26 mouse cellular contexts compared by ENCODE assay signal in the genomic region with DNA sequence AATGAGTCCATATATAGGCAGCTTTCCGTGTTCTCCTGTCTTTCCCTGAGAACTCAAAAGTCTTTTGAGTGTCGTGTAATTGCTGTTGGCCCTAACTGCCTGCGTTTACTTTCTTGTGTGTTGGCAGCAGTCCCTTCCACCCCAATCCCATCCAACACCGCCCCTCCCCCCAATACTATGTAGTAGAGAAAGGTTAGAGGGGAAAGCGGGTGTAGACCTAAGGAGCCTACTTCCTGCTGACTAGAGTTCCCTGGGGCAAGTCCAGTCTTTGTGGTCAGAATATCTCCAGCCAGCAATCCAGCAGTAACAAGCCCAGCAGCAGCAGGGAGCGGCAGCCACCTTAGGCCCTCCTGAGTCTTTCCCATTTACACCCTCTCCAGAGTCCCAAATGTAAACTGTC. TPM values are rescaled to one million over a fixed set of nuclear protein-coding genes. Genes with fewer than 3 reads are reported as not detected.
DNase-seq lines count a peak whose midpoint lies in the region; ATAC-seq and TF ChIP-seq lines count a peak whose summit lies in the region.
"Had no signal": no experiment of that assay in that cellular context is flagged by ENCODE, and none has a peak within 500 bp of the region (broad histone marks: within the 10 kb centered on the region; RNA-seq: fewer than 3 reads in every experiment).

No protein-coding gene starts in this region.

- no peaks in the 10 kb centered on the region for H3K9me3 ChIP-seq in lung, embryonic 14.5 days (ENCODE audit: low read depth, low read length)
- H3K9me3 ChIP-seq: embryonic facial prominence, embryonic 13.5 days; forebrain, embryonic 12.5 days; kidney, embryonic 15.5 days; neural tube, embryonic 12.5 days had no signal

- H3K4me3 ChIP-seq in kidney, adult 2 months (ENCODE audit: insufficient read depth, low read depth, low read length), result no peak overlapping the region
- no peak overlapping the region for H3K4me3 ChIP-seq in lung, embryonic 14.5 days (ENCODE audit: low read depth, low read length)
- H3K4me3 ChIP-seq: embryonic facial prominence, embryonic 13.5 days; forebrain, embryonic 12.5 days; kidney, embryonic 15.5 days; neural tube, embryonic 12.5 days had no signal

- H3K27me3 ChIP-seq in kidney, adult 2 months (replicated peaks; ENCODE audit: control insufficient read depth, insufficient read depth, low read length), result no peaks in the 10 kb centered on the region
- no peaks in the 10 kb centered on the region for H3K27me3 ChIP-seq in lung, embryonic 14.5 days (ENCODE audit: insufficient read depth, low read length)
- H3K27me3 ChIP-seq: embryonic facial prominence, embryonic 13.5 days; forebrain, embryonic 12.5 days; kidney, embryonic 15.5 days; neural tube, embryonic 12.5 days had no signal

- TF ChIP-seq CTCF in kidney, adult 2 months (conservative IDR thresholded peaks at IDR 0.05; ENCODE audit: insufficient read depth, insufficient read length, low read depth, low read length), result no peak
- TF ChIP-seq CTCF in lung, embryonic 14.5 days (IDR thresholded peaks at IDR 0.05; ENCODE audit: low read depth), result no peak

- peaks cover 5% of the 10 kb centered on the region for H3K36me3 ChIP-seq in kidney, adult 2 months (ENCODE audit: control insufficient read depth, insufficient read depth, low read length)
- peaks cover 50% of the 10 kb centered on the region for H3K36me3 ChIP-seq in lung, embryonic 14.5 days (ENCODE audit: insufficient read depth)

- DNase-seq in kidney, adult 2 months, result peak; percentile 33
- DNase-seq in kidney, postnatal 4 days, result no peak
- DNase-seq in Muller cell, postnatal 12 days (ENCODE audit: inconsistent ontology term), result peak; percentile 66
- DNase-seq in lung, embryonic 14.5 days, result peak; percentile 11
- DNase-seq in lung, postnatal 25 days (ENCODE audit: low spot score), result peak; percentile 43
- no peak for DNase-seq in spleen, postnatal 14 days (ENCODE audit: low spot score in 2 of 2)
- DNase-seq in heart, postnatal 36 days, result no peak
- no peak for DNase-seq in layer of hippocampus, adult 8-10 months (ENCODE audit: low spot score in 2 of 2)
- DNase-seq: adrenal gland, adult 2 months; adrenal gland, postnatal 36 days; cerebellum, adult 18-20 months; cerebellum, postnatal 10 days; gastrocnemius, postnatal 14 days; heart, postnatal 14 days; kidney, postnatal 36 days; layer of hippocampus, adult 9-11 months; liver; right cerebral cortex, postnatal 4 days; thymus, postnatal 4 days had no signal

- H3K4me1 ChIP-seq in kidney, adult 2 months (ENCODE audit: control insufficient read depth, insufficient read depth, low read length), result peaks cover 15% of the 10 kb centered on the region
- no peaks in the 10 kb centered on the region for H3K4me1 ChIP-seq in lung, embryonic 14.5 days (ENCODE audit: insufficient read depth)
- H3K4me1 ChIP-seq: embryonic facial prominence, embryonic 13.5 days; forebrain, embryonic 12.5 days; kidney, embryonic 15.5 days; neural tube, embryonic 12.5 days had no signal

- H3K4me2 ChIP-seq in lung, embryonic 14.5 days, result no peak overlapping the region
- H3K4me2 ChIP-seq: embryonic facial prominence, embryonic 13.5 days; forebrain, embryonic 12.5 days; kidney, embryonic 15.5 days; midbrain, embryonic 11.5 days; neural tube, embryonic 12.5 days had no signal

- no peak for ATAC-seq in lung, embryonic 14.5 days (ENCODE audit: insufficient read depth)
- ATAC-seq: intestine, postnatal 0 days; midbrain, embryonic 16.5 days had no signal

- TF ChIP-seq POLR2A in kidney, adult 2 months (IDR thresholded peaks at IDR 0.05; ENCODE audit: low read depth, low read length), result no peak

- no peak overlapping the region for H3K9ac ChIP-seq in lung, embryonic 14.5 days
- H3K9ac ChIP-seq: embryonic facial prominence, embryonic 13.5 days; forebrain, embryonic 12.5 days; kidney, embryonic 15.5 days; neural tube, embryonic 12.5 days had no signal

- intact Hi-C loops in heart, postnatal 36 days (cut with DNase I), result no loop called here

- WGBS in kidney, adult 2 months, result 53% methylated on average over 6 of the region's 6 CpGs
- WGBS in lung, embryonic 14.5 days, result 56% methylated on average over 6 of the region's 6 CpGs

- H3K27ac ChIP-seq in kidney, adult 2 months (ENCODE audit: insufficient read depth, low read depth, low read length), result no peak overlapping the region
- no peak overlapping the region for H3K27ac ChIP-seq in lung, embryonic 14.5 days (ENCODE audit: low read depth)
- H3K27ac ChIP-seq: embryonic facial prominence, embryonic 13.5 days; forebrain, embryonic 12.5 days; kidney, embryonic 15.5 days; neural tube, embryonic 12.5 days had no signal

RNA-seq across cellular contexts. Expression of a gene that starts 8.0 kb away (rescaled TPM):
- 44.0 and 50.1 TPM in 2 replicates for polyA plus RNA-seq in kidney, adult 2 months (2012; rRNA removed)
- 39.1 and 40.9 TPM in 2 replicates for polyA plus RNA-seq in lung, embryonic 14.5 days (2014; fragmentation: Nextera tagmentation; extraction: Ambion mirVana)
- total RNA-seq in heart, postnatal 36 days (2021), result 10 to 100 TPM; 29.8 to 31.9 TPM
- total RNA-seq in layer of hippocampus, adult 8-10 months (2022), result 10 to 100 TPM; 64.3 to 67.7 (median 67.4) TPM

RNA-seq across cellular contexts. Expression of a gene that starts 8.1 kb away (rescaled TPM):
- 55.9 and 68.1 TPM in 2 replicates for polyA plus RNA-seq in kidney, adult 2 months (2012; rRNA removed)
- 1.5 and 3.0 TPM in 2 replicates for polyA plus RNA-seq in lung, embryonic 14.5 days (2014; fragmentation: Nextera tagmentation; extraction: Ambion mirVana)
- 10 to 100 TPM; 19.8 to 23.8 TPM for total RNA-seq in heart, postnatal 36 days (2021)
- 1 to 10 TPM; 4.5 to 6.8 (median 5.2) TPM for total RNA-seq in layer of hippocampus, adult 8-10 months (2022)

RNA-seq across cellular contexts. Expression of a gene that starts 42.7 kb away (rescaled TPM):
- polyA plus RNA-seq in kidney, adult 2 months (2012; rRNA removed), result 111 and 112 TPM in 2 replicates
- polyA plus RNA-seq in lung, embryonic 14.5 days (2014; fragmentation: Nextera tagmentation; extraction: Ambion mirVana), result 79.2 and 83.9 TPM in 2 replicates
- total RNA-seq in heart, postnatal 36 days (2021), result 100 to 1,000 TPM; 138 to 149 TPM
- total RNA-seq in layer of hippocampus, adult 8-10 months (2022), result 100 to 1,000 TPM; 190 to 238 (median 231) TPM

RNA-seq across cellular contexts. Expression of a gene that starts 49.7 kb away (rescaled TPM):
- polyA plus RNA-seq in kidney, adult 2 months (2012; rRNA removed), result 47.0 and 51.4 TPM in 2 replicates
- 1.7 and 1.8 TPM in 2 replicates for polyA plus RNA-seq in lung, embryonic 14.5 days (2014; fragmentation: Nextera tagmentation; extraction: Ambion mirVana)
- total RNA-seq in heart, postnatal 36 days (2021), result 10 to 100 TPM; 64.8 to 73.6 TPM
- total RNA-seq in layer of hippocampus, adult 8-10 months (2022), result 1 to 10 TPM; 4.9 to 8.7 (median 7.0) TPM

Comparison
In these comparisons a context has a peak if more than half of its experiments do, and no peak if none do; other contexts are left out.
1. DNase-seq: peak in kidney, adult 2 months (single experiment), Muller cell, postnatal 12 days (single experiment), lung, embryonic 14.5 days (single experiment) and lung, postnatal 25 days (single experiment); none in kidney, postnatal 4 days (0 of 2), spleen, postnatal 14 days (0 of 2), heart, postnatal 36 days (0 of 2) and layer of hippocampus, adult 8-10 months (0 of 2).